Mouse (Mus musculus): ENCODE measurements around the gene Gm27027.

GRCm38 (mm10) chr2:93958216-93958615 lies 37.9 kb downstream of the Gm27027 start:
- no peak for TF ChIP-seq GATA1 (IDR thresholded peaks at IDR 0.05; ENCODE audit: borderline replicate concordance, low read length)
- TF ChIP-seq FLI1 (IDR thresholded peaks at IDR 0.05; ENCODE audit: low read length): no peak
